Mouse (Mus musculus) adrenal gland, postnatal 14 days (tissue): ENCODE measurements around the gene Mms19. TPM values are rescaled to one million over a fixed set of nuclear protein-coding genes. Genes with fewer than 3 reads are reported as not detected.

ENCODE experiments used
- DNase-seq: peaks from one replicate; pipeline ENCODE4 v3.0.0; 2021; ENCODE audit warnings: mixed read lengths
- long read RNA-seq, 2 experiments: library from polyadenylated mRNA; stranded (forward); transcript quantifications; one replicate each; pipeline ENCODE4 v2.0.0; 2021
- total RNA-seq: library from RNA; stranded (reverse); gene quantifications from 2 replicates; pipeline ENCODE4 v1.2.3, GENCODE M21; 2021

Gene Mms19
- 19.9 and 22.2 TPM in 2 replicates for total RNA-seq
- long read RNA-seq, experiment 1, full-length matches to known transcripts, result 2 of 13 reads
- long read RNA-seq, experiment 1, partial matches to known transcripts, result 3 of 13 reads
- long read RNA-seq, experiment 1, other reads (novel, unspliced or antisense), result 8 of 13 reads
- long read RNA-seq, experiment 2, full-length matches to known transcripts, result 1 of 9 reads
- long read RNA-seq, experiment 2, partial matches to known transcripts, result 2 of 9 reads
- long read RNA-seq, experiment 2, other reads (novel, unspliced or antisense), result 6 of 9 reads

- peak; percentile 99 for DNase-seq
Observed at GRCm38 (mm10) chr19:41980819-41981594, at the start of gene Mms19. Mms19 (minus strand) TSS chr19:41981157.

GRCm38 (mm10) chr19:42026158-42026557 lies 45.2 kb upstream of the Mms19 start:
- peak; percentile 87 for DNase-seq

GRCm38 (mm10) chr19:42022542-42022848 lies 41.5 kb upstream of the Mms19 start:
- DNase-seq, result no peak

- peak; percentile 67 for DNase-seq
Observed at GRCm38 (mm10) chr19:42021681-42022541, 41.0 kb upstream of the Mms19 start.

- no peak for DNase-seq
Observed at GRCm38 (mm10) chr19:42019011-42019522, 38.1 kb upstream of the Mms19 start.

GRCm38 (mm10) chr19:42017399-42018247 lies 36.7 kb upstream of the Mms19 start:
- peak; percentile 79 for DNase-seq

GRCm38 (mm10) chr19:42016840-42017239 lies 35.9 kb upstream of the Mms19 start:
- no peak for DNase-seq

- no peak for DNase-seq
Observed at GRCm38 (mm10) chr19:42016251-42016650, 35.3 kb upstream of the Mms19 start.

GRCm38 (mm10) chr19:42015001-42015400 lies 34.0 kb upstream of the Mms19 start:
- DNase-seq, result no peak

- DNase-seq, result no peak
Observed at GRCm38 (mm10) chr19:42014231-42014825, 33.4 kb upstream of the Mms19 start.

GRCm38 (mm10) chr19:42011123-42011522 lies 30.2 kb upstream of the Mms19 start:
- no peak for DNase-seq

GRCm38 (mm10) chr19:42010436-42010835 lies 29.5 kb upstream of the Mms19 start:
- DNase-seq, result peak; percentile 74

GRCm38 (mm10) chr19:42009067-42009466 lies 28.1 kb upstream of the Mms19 start:
- no peak for DNase-seq

GRCm38 (mm10) chr19:42008586-42008985 lies 27.6 kb upstream of the Mms19 start:
- DNase-seq, result no peak

- no peak for DNase-seq
Observed at GRCm38 (mm10) chr19:42006568-42006967, 25.6 kb upstream of the Mms19 start.

GRCm38 (mm10) chr19:42005616-42006015 lies 24.7 kb upstream of the Mms19 start:
- DNase-seq, result no peak

GRCm38 (mm10) chr19:42004258-42004657 lies 23.3 kb upstream of the Mms19 start:
- DNase-seq, result no peak

- no peak for DNase-seq
Observed at GRCm38 (mm10) chr19:42001253-42001980, 20.5 kb upstream of the Mms19 start.

- no peak for DNase-seq
Observed at GRCm38 (mm10) chr19:42000446-42000958, 19.5 kb upstream of the Mms19 start.

GRCm38 (mm10) chr19:41999688-42000283 lies 18.8 kb upstream of the Mms19 start:
- DNase-seq, result no peak
